Mouse (Mus musculus) frontal cortex, postnatal 25 days (tissue): ENCODE data around the gene Plxdc1.

Source experiments
- DNase-seq, 2 experiments: peaks; one replicate each; pipeline ENCODE4 v3.0.0; 2022; ENCODE audit warnings: low spot score in 2 of 2

Gene Plxdc1

DNA sequence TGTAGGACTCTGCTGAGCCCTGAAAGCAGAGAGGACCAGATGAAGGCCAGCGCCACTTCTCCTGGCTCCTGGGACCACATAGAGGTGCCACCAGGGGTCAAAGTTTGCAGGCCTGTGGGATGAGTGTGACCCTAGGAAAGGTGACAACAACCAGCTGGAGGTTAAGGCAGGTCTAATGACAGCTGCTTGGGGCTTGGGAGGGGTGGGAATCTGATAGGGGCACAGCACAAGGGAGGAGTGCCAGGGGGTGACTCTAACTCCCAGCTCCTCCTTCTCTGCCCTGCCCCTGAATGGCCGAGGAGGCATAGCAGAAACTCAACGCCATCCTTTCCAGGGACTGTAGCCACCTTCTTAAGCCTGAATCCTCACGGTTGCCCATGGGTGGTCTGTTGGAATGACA is 30.6 kb upstream of the Plxdc1 start:
- DNase-seq = no peak

GRCm38 (mm10) chr11:98016177-98016576 is 29.9 kb upstream of the Plxdc1 start:
- no peak for DNase-seq

- DNase-seq = no peak
Observed at GRCm38 (mm10) chr11:98012831-98013230, 26.6 kb upstream of the Plxdc1 start.

- DNase-seq = no peak
Observed at GRCm38 (mm10) chr11:98011716-98012115, 25.5 kb upstream of the Plxdc1 start.

- no peak for DNase-seq
Observed at GRCm38 (mm10) chr11:98008087-98008486, 21.8 kb upstream of the Plxdc1 start.

GRCm38 (mm10) chr11:98005686-98006085 is 19.4 kb upstream of the Plxdc1 start:
- DNase-seq = no peak

DNA sequence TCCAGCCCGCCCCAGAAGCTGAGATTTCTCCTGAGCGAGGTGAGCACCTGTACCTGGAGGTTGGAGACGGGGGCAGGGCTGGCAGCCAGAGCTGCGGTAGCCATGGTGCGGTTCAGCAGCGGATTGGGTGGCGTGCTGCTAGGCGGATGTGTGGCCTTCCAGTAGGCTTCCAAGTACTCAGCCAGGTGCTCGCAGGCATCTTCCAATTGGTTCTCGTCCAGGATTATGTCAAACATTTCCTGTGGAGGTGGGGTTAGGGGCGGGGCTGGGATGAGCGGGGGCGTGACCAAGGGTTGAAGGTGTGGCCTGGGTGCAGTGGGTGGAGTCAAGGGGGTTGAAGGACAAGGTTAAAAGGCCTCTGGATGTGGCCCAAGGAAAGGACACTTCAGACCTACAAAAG is 18.8 kb upstream of the Plxdc1 start:
- DNase-seq = no peak

DNA sequence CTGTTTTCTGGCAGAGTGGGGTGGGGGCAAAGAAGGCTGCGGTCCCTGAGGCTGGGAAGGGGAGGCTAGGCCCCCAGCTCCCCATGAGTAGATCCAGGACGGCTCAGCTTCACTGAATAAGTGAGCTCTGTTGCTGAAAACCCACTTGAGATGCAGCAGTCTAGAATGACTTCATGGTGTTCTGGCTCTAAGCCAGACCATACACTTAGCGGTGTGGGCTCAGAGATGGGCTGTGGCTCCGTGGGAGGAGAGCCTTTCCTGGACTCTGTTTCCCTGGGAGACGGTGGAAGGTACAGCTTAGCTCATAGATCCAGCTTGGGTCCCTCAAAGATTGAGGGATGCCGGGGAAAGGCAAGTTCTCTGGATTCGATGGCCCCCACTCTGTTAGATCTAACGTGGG is 17.9 kb upstream of the Plxdc1 start:
- DNase-seq = no peak

DNA sequence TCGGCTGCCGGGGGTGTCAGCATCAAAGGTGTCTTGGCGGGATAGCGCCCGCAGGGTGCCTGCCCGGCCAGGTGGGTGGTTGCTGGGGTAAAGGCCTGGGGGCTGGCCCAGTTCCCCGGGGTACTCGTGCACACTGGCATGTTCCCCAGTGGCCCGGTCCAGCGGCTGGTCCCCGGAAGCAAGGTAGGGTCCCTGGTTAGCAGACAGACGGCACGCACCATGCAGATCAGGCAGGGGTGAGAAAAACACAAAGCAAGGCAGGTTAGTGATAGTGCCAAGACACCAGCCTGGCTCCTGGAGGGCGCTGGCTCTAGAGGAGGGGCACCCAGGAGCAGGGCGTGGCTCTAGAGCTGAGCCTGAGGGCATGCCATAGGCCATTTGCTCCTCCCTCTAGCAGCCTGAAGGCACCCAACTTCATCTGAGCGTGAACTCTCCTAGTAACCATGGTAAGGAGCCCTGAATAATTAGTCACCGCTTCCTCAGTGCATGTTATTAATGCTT is 17.0 kb upstream of the Plxdc1 start:
- DNase-seq = no peak

DNA sequence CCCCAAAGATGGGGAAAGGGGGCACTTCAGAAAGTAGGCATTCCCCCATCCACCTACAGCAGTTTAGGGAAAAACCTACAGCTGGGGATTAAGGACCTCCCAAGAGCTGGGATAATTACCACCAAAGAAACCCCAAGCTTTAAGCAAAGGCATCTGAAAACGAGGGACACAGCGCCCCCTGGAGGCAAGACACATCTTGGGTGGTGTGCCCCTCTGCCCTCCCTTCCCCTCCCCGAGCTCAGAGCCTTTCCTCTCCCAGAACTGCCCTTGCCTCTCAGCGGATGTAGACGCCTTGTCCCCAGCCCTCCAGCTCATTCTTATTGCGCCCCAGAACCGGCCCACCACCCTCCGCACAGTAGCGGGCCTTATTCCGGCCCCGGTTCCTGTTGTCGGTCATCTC is 16.4 kb upstream of the Plxdc1 start:
- no peak for DNase-seq

DNA sequence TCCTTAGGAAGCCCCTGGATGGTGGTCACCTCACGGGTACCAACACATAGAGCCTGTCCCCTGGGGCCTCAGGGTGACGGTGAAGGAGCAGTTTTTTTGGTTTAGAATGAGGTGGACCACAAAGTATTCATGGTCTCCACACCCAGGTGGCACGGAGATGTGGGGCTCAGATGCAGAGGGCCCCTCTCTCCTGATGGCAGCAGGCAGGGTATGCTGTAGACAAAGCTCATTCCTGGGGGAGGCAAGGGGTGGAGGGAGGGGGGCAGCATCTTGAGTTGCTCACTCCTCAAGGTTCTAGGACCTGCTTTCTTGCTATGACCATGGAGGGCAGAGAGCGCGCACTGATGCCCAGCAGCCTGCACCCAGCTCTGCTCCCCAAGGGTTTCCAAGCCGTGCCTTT is 15.7 kb upstream of the Plxdc1 start:
- DNase-seq = no peak

DNA sequence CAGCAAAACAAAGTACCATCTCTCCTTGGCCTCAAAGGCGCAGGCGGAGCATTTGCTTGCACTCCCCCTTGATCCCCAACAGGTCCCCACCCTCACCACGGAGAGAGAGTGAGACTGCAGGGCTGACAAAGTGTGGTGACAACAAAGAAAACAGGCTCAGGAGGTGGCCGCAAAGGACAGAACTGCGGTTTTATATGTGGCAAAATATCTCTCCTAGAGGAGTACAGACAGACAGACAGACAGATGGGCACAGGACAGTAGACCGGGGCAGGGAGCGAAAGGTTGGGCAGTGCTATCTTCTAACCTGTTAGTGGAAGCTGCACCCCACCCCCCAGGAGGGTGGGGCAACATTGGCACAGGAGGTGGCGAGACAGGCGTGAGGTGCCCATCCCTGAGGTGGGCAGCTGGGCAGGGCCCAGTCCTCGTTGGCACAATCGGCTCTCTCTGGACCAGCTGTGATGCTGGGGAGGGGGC is 15.1 kb upstream of the Plxdc1 start:
- no peak for DNase-seq

DNA sequence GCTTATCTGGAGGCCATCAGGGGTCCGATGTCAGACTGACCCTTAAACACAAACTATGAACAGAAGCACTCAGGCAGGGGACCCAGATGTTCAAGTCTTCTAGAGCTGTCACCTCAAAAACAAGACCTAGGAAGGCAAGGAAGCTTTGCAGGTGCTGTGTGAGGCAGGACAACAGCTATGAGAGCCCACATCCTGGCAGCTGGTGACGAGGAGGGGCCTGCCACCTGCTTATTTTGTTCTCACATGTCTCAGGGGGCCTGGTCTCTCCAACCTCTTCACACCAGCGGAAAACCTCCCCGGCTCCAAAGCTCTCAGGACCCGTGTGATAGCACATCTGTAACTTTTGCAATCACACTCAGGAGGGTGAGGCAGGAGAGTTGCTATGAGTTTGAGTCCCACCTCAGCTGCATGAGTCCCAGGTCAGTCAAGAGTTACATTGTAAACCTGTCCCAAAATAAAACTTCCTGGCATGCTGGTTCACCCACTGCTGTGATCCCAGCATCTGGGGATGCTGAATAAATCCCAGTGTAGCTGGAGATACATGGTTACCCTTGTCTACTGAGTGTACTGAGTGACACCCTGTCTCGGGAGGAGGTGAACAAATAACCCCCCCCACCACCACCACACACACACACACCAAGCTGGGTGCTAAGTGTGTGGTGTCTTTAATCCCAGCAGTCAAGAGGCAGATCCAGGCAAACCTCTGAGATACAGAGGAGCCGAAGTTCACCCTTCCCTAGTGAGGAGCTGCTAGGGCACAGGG is 14.3 kb upstream of the Plxdc1 start:
- no peak for DNase-seq

DNA sequence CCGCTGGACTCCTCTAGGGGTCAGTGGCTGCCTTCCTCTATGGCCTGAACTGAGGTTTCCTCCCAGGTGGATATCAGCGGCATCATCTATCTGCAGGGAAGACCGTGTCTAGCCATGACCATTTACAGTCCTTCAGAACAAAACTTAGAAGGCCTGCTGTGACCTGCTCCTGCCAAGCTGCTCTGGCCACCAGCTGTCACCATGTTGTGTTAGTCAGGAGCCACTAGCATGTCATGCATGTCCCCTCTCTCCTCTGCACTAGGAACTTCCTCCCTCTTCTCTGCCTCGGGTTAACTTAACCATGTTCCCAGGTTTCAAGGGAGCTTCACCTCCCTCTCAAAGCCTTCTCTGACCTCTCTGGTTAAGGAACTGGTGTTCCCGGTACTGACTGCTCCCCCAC is 13.5 kb upstream of the Plxdc1 start:
- DNase-seq = no peak

DNA sequence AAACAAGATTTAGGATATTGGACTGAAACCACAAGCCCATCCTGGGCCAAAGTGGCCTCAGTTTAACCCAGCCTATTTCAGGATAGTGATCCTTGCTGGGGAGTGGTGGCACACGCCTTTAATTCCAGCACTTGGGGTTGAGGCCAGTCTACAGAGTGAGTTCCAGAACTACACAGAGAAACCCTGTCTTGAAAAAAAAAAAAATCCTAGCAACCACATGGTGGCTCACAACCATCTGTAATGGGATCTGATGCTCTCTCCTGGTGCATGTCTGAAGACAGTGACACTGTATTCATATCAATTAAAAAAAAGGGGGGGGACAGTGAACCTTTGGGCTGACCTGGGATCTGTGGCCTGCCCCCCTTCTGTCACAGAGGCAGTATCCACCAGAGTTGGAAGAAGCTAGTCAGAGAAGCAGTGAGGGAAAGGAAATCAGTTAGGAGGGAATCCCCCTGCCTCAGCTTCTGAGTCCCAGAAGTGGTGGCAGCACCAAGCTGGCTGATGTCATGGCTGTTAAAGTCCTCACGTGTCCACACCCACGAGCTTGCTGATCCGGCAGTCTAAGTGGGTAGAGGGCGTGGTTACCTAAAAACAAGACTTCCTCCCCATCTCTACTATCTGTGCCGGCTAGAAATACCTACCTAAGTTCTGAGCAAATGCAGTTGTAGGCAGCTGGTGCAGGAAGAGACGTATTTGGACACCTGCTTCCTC is 12.8 kb upstream of the Plxdc1 start:
- DNase-seq = peak in 1 of 2 experiments; percentile 46

DNA sequence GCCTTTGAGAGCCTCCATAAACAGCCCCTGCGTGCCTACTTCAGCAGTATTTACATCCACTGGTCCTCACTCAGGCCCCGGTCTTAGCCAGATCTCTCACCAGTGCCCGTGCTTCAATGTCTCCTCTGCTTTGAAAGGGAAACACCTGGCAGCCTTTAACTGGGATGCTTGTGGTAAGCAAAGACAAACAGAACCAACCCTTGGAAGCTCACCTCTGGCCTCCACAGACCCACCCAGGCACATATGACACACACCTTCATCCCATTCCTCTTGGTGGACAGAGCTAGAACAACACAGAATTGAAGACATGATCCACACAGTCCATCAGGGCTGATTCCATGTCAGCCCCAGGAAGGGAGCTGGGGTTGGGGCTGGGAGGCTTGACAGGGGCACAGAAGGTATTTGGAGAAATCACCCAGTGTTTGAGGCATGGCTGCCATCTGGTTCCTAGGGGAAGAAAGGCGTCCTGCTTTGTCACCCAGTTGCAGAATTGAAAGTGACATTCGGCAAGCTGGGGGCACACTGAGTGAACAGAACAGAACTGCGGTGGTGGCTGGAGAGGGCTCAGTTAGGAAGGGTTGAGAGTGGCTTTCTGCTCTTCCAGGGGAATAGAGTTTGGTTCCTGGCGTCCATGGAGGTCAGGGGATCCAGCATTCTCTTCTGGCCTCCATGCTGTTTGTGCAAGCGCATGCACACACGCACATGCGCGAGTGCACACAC is 12.0 kb upstream of the Plxdc1 start:
- no peak for DNase-seq

DNA sequence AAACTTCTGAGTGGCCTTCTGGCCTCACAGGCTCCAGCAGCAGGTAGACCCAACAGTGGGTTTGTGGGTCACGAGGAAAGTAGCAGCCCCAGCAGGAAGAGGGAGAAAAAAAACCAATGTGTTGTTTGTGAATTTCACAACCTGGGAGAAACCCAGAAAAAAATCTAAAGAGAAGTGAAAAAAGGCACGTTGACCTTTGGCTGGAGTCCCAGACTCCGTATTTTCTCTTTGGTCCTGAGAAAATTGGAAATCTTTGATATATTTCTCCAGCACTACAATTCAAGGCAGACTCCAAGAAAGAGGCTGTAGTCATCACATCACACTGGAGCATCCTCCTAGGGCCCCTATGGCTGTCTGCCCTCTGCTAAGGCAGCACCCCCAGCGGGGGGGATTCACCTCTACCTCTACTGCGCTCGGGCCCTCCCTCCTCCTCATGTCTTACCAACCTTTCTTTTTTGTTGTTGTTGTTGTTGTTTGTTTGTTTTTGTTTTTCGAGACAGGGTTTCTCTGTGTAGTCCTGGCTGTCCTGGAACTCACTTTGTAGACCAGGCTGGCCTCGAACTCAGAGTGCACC is 11.2 kb upstream of the Plxdc1 start:
- no peak for DNase-seq

GRCm38 (mm10) chr11:97996691-97997090 is 10.4 kb upstream of the Plxdc1 start:
- no peak for DNase-seq

DNA sequence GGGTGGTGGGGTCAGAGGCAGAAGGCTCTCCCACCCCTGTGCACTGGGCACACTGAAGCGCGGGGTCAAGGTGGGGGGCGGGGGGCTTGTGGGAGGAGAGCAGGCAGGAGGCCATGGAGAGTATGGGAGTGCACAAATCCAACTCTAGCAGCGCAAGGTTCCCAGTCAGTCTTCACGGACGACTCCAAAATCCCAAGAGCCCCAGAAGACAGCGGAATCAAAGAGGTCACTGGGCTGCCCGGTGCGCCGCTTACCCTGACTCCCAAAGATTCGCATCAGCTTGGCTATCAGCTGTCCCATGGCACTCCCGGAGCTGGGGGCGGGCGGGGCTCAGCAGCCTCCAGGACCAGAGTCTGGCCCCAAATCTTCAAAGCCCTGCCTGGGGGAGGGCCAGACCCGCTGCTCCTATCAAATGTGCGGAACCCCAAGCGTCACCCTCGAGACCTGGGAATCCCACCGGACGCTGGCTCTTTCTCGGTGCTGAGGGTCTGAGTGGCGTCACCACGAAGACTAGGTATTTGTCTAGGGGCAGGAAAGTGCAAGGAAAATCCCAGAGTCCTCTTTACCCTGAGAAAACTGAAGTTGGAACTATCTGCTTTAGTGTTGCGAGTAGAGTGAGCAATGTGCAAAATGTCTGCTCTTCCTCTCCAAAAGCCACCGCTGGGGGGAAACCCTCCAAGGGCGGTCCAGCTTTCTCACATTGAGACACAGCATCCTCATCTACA is 9.5 kb upstream of the Plxdc1 start, which contains the start of gene Arl5c:
Arl5c (minus strand) TSS at position 618 of the 725 bp plus-strand sequence.
- no peak for DNase-seq

GRCm38 (mm10) chr11:97994539-97995100 is 8.4 kb upstream of the Plxdc1 start:
- DNase-seq = no peak

DNA sequence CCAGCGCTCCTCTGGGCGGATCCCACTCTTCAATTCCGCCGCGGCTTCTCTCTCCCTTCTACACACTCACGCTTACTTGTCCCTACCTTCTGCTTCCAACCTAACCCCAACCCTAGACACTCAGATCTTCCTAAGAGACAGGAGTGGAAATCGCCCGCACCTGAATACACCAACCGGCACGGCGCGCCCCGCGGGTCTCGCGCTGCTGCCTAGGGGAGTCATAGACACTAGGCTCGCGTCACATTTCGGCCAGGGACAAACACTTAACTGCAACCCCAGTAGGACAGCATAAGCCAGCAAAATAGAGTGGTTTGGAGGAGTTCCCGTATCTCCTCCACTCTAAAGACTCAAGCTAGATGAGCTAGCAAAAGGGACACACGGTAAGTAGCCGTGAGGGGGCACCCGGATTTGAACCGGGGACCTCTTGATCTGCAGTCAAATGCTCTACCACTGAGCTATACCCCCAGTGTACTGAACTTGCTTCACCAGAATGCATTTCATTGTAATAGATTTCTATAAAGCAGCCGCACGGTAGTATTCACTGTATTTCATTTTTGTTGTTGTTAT is 2.4 kb upstream of the Plxdc1 start:
- peak; percentile 84 to 86 for DNase-seq
